Mouse (Mus musculus): ENCODE results near the gene Ttc39b. TPM values are rescaled to one million over a fixed set of nuclear protein-coding genes. Genes with fewer than 3 reads are reported as not detected.

Gene Ttc39b
- total RNA-seq, 2 experiments from 2014 or later, result 32.5 TPM

DNA sequence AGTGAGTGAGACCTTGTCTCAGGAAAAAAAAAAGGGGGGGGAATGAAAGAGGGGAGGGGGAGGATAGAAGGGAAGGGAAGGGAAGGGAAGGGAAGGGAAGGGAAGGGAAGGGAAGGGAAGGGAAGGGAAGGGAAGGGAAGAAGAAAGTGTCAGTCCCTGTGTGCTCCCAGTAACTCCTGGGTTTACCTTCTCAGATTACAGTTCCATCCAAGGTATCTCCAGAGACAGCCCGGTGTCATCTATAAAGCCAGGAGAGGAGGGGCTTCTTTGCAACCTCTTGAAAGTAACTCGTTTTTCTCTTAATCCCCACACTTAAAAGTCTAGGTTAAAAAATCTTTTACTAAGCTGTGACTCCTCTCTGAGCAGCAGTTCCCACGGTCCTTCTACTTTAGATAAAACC is 5.3 kb downstream of the Ttc39b start:
- no peak for DNase-seq (ENCODE audit: low spot score in 2 of 2)

DNA sequence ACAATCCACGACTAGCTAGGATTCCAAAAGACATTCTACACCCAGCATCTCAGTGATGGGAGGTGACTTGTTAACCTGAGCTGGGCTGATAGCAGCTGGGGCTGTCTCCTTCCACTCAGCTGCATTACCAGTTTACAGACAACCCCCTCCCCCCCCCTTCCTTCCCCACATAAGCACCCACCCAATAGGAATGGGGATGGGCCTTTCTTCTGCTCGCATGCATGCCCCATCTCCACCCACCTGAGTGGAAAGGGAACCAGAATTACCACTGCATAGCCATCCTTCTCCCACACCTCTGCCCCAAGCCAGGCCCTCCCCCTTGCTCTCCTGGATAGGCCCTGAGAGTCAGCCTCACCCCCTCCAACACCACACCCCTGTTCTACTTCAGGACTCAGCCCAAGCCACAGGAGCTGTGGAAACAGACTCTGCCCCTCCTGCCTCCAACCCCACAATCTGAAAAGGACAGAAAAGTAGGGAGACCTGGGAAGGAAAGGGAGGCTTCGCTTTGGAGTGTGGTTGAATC is 6.2 kb downstream of the Ttc39b start:
- DNase-seq (ENCODE audit: low spot score in 2 of 2), result no peak

DNA sequence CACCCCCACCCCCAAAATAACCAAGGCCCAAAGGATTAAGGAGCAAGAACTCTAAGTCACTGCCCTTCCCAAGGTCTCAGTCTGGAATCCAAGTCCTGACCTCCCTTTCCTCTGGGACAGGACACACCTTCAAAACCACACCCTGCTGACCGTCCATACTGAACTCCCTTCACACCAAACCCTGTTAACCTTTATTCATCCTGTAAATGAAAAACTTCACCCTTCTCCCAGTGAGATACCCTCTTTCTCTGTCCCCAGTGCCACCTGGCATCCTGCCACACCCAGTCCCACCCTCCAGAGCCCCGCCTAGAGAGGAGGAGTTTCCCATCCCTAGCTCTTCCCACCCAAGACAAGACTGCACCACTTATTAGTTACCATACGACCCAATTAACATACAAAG is 7.3 kb downstream of the Ttc39b start:
- DNase-seq (ENCODE audit: low spot score in 2 of 2), result no peak

- no peak for DNase-seq (ENCODE audit: low spot score in 2 of 2)
These were observed 8.1 kb downstream of the Ttc39b start for GRCm38 (mm10) chr4:83315930-83316329.

DNA sequence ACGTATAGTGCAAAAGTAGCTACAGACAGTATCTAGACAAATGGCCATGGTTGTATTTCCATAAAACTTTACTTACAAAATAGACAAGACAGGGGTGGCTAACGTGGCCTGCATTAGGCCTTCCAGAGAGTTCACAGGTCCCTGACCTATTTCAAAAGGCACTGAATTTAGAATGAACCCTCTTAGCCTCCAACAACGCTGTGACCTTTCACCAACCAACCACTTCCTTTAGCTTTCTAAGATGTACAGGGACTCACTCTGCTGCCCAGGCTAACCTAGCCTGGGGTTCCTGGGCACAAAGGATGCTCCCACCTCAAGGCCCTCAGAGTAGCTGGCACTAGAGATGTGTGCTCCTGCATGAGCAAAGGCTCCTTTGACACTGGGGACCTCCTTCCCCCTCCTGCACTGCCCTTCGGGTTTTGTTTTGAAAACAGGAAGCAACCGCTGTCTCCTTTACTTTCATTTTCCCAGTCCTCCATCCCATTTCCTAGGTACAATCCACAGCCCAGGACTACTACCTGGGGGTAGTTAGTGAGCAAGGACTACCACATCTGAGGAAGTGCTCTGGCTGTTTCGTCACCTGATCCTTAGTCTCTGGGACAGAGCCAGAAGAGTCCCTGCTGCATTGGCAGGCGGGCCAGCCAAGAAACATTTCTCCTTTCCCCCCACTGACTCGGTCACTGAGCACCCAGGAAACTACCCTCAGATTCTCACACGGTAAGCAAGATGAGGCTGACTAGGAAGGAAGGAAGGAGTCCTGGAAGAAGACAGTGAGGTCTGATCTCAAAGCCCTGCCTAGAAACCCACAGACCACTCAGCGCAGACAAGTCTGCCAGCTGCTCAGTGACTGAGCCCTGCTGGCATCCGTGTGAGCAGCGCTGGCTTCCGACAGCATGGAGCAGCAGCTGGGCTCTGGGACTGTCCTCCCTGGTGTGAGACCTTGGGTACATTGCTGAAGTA is 8.9 kb downstream of the Ttc39b start:
- no peak for DNase-seq (ENCODE audit: low spot score in 2 of 2)

GRCm38 (mm10) chr4:83314261-83314793 is 9.7 kb downstream of the Ttc39b start:
- no peak for DNase-seq (ENCODE audit: low spot score in 2 of 2)

DNA sequence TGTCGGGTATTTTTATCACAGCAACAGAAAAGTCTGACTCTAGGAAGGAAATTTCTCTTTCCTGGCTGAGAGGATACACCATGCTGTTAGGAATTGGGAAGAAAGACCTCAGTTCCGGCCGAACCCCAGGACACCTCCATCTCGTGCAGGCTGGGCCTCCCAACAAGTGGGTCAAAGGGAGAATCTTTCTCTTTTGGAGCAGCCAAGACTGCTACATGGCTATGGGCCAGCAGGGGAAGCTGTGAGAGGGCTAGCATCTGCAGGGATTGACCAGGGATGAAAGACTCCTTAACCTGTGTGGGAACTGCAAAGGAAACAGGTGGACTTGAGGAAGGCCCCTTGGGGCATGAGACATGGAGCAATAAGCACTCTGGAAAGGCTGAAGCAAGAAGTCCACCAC is 11.7 kb downstream of the Ttc39b start:
- DNase-seq (ENCODE audit: low spot score in 2 of 2), result no peak

DNA sequence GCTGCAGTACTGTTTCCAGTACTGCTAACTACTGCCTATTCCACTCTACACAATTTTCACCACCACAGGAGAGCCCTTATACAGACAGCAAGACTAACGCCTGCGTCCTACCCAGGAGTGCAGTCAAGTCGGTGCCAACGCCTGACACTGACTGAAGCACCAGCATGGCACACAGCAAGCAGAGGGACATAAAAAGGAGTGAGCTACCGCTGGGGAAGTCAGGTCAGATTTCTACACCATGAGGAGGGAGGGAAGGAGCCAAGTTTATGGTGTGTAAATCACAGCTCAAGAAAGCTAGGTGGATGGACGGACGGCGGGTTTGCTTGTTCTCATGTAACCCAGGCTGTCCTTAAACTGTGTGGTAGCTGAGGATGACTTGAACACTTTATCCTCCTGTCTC is 12.6 kb downstream of the Ttc39b start:
- no peak for DNase-seq (ENCODE audit: low spot score in 2 of 2)

- no peak for DNase-seq (ENCODE audit: low spot score in 2 of 2)
These were observed 13.1 kb downstream of the Ttc39b start for GRCm38 (mm10) chr4:83310990-83311389.

- DNase-seq (ENCODE audit: low spot score in 2 of 2), result no peak
These were observed 15.1 kb downstream of the Ttc39b start for GRCm38 (mm10) chr4:83308914-83309313.

- no peak for DNase-seq (ENCODE audit: low spot score in 2 of 2)
These were observed 16.2 kb downstream of the Ttc39b start for GRCm38 (mm10) chr4:83307686-83308469.

GRCm38 (mm10) chr4:83306879-83307278 is 17.2 kb downstream of the Ttc39b start:
- no peak for DNase-seq (ENCODE audit: low spot score in 2 of 2)

DNA sequence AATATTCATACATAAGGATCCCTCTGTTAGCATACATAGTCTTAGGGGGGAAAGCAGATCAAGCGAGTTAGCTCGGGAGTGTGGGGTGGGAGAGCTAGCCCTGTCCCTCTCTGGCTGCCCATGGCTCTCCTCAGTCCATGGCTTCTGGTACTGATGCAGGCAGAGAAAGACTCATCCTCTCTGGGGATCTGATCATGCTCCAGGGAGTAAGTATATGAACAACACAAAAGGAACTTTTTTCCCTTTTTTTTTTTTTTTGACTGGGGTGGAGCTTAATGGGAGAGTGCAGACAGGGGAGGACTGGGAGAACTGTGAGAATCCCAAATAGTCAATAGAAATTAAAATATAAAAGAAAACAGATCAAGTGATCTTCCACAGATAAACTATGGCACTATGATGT is 19.0 kb downstream of the Ttc39b start:
- no peak for DNase-seq (ENCODE audit: low spot score in 2 of 2)

DNA sequence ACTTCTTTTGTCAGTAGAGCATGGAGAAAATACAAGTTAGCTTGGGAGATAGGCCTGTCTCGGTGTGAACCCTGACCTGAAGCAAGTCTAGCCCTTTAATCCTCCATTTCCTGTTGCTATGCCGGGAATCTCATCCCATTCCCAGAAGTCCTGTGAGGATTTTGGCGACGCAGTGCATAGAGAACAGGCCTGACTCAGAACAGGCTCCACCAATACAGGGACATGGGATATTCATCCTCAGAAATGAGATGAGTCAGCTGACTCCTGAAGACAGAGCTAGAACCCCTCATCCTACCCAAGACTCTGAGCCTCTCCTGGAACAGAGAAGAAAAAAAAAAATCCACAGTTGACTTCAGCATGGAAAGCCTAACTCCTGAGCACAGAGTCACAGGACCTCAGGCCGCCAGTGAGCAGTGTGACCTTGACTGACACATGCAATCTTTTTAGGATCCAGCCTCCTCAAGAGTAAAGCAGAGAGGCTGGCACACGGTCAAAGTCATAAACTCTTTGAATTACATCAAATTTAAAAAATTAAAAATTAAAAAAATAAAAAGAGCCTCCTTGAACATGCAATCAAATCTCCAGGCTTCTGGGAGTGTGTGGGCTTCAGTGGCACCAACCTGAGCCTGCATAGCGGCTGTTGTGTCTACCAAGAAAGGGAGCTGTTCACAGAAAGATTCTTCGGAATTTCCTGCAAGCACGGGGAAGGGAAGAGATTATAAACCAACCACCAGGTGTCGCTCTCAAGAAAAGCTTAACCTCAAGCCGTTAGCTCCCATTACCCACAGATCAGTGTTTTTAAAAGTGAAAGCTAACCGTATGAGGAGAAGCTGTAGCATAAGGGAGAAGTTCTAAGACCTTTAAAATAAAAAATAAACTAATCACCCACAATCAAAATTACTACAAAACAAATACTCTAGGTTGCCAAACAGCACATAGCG is 20.9 kb downstream of the Ttc39b start:
- DNase-seq (ENCODE audit: low spot score in 2 of 2), result peak; percentile 57 to 82

DNA sequence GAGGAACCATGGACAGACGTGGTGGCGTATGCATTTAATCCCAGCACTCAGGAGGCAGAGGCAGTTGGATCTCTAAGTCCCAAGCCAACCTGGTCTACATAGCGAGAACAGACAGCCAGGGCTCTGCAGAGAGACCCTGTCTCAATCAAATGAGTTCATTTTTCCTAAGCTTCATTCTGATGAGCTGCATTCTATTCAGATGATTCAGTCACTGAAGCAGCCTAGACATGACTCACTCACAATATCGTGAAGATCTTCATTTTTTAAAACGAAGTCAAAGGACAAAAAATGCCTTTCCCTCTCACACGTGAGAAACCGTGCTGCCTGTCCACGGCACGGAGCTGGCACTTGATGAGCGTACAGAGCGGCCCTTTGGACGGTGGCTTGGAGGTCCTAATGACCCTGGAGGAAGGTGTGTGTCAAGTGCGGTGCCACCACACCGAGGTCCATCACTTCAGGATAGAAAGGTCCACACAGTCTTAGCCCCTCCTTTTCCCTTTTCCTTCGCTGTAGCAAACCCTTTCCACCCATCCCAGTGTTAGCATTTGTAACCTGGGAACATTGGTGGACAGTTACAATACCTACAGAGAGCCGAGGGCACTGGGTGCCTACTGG is 21.8 kb downstream of the Ttc39b start:
- no peak for DNase-seq (ENCODE audit: low spot score in 2 of 2)

GRCm38 (mm10) chr4:83301713-83302112 is 22.3 kb downstream of the Ttc39b start:
- no peak for DNase-seq (ENCODE audit: low spot score in 2 of 2)

DNA sequence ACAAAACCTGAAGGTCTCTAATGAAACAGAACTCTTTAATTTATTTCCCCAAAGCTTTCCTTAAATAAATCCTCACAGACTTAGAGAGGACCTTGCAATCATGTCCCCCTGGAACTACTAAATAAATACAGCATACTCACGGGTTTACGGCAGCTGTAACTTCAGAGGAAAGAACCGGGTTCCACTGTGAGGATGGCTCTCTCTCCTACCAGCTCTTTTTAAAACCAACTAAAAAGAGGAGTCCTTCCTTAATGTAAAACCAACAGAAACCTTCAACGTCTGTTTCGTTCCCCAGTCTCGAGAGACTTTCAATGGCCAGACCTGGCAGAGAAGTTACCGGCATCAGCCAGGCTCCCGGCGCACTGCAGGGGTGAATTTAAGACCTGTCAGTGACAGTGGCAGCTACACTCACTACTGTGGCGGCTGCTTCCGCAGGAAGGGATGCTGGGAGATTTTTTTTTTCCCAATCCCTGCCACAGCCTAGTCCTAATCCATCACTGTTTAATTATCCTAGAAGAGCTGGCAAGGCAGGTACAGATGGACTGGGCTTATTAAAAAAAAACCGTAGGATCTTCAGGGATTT is 39.2 kb downstream of the Ttc39b start:
- peak; percentile 44 to 46 for DNase-seq (ENCODE audit: low spot score in 2 of 2)

DNA sequence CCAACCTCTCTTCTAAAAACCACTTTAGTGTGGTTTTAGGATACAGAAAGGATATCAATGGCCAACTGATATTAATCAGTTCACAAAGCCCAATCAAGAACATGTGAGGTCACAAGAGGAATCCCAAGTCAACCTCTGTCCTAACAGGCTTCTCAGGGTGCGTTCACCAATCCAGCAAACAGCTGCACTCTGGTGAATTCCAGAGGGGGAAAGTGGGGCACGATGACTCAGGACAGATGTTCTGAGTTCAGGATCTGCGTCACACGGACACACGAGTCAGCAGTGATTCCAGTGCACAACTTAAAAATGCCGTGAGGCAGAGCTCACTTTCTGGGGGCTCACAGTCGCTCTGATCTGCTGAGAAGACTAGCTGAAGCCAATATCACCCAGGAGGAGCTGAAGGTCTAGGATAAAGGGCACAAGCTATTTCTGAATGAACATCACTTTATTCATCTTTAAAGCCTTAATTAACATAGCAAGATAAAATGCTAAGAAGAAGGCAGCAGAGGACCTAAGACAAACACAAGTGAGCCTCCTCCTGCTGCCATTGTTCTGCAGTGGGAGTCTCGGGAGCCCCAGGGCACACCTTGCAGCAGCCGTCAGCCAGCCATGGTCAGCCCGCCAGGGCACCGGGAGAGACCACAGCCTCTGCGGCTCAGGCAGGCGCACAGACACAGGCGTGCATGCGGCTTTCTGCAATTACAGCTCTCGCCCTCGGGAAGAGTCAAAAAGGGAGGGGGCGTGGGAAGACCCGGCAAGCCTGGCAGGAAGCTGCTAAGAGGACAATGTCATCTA is 39.9 kb downstream of the Ttc39b start:
- DNase-seq (ENCODE audit: low spot score in 2 of 2), result peak; percentile 34 to 40

DNA sequence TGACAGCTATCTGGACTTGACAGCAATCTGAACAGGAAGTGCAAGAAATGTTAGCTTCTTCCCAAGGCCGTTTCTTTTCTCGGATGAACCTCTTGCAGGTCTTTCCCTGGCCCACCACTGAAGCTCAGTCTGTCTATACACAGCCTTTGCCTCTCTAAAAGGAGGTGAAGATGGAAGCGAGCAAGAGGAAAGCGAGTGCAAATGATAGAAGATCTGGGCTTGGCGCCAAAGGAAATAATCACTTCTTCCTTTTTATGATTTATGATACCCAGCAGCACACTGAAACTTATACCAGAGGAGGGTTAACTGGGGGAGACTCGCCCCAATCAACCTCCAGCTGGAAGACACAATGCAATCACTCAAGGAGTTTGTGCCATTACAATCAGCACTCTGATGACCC is 41.6 kb downstream of the Ttc39b start:
- DNase-seq (ENCODE audit: low spot score in 2 of 2), result no peak
